Mouse (Mus musculus) ES-E14 (cell line): ENCODE results near the gene Tmem189. TPM values are rescaled to one million over a fixed set of nuclear protein-coding genes. Genes with fewer than 3 reads are reported as not detected.

Experiments
- DNase-seq: peaks from one replicate; pipeline ENCODE4 v3.0.0-alpha.2; 2013; ENCODE audit warnings: low read depth, low spot score
- H3K27ac ChIP-seq: 2 replicates; pipeline ENCODE4 v1.5.1; 2012; ENCODE audit warnings: low read depth, mild to moderate bottlenecking, low read length, moderate library complexity, mixed read lengths; ENCODE audit not compliant: poor library complexity, insufficient read depth, severe bottlenecking
- H3K36me3 ChIP-seq: 2 replicates; pipeline ENCODE4 v1.6.1; 2012; ENCODE audit warnings: mild to moderate bottlenecking, low read length, moderate library complexity, mixed read lengths; ENCODE audit not compliant: control insufficient read depth, poor library complexity, insufficient read depth, severe bottlenecking
- H3K4me1 ChIP-seq, 2 experiments: fragments of 150-350 bp in 1 of 2; sonication (generic) in 1 of 2; 2 replicates each; pipeline ENCODE4 v1.6.1; 2012; ENCODE audit warnings: low read length in 2 of 2, mild to moderate bottlenecking in 1 of 2, mixed read lengths in 1 of 2; ENCODE audit not compliant: control insufficient read depth in 2 of 2, insufficient read depth in 2 of 2, poor library complexity in 1 of 2
- H3K4me3 ChIP-seq, 2 experiments: fragments of 150-350 bp in 1 of 2; sonication (generic) in 1 of 2; 2 replicates each; pipeline ENCODE4 v1.5.1; 2012; ENCODE audit warnings: low read length in 2 of 2, low read depth in 1 of 2, mild to moderate bottlenecking in 1 of 2, mixed read lengths in 1 of 2; ENCODE audit not compliant: insufficient read depth in 1 of 2, poor library complexity in 1 of 2, severe bottlenecking in 1 of 2
- H3K9ac ChIP-seq: 2 replicates; pipeline ENCODE4 v1.6.1; 2012; ENCODE audit warnings: low read depth, mild to moderate bottlenecking, low read length, mixed read lengths; ENCODE audit not compliant: poor library complexity, insufficient read depth, severe bottlenecking
- H3K9me3 ChIP-seq: fragments of 150-350 bp; sonication (generic); 2 replicates; pipeline ENCODE4 v1.6.1; 2012; ENCODE audit warnings: low read depth, mild to moderate bottlenecking, low read length; ENCODE audit not compliant: control insufficient read depth, insufficient read depth
- CHD2 ChIP-seq: IDR thresholded peaks from 2 replicates; pipeline ENCODE4 v1.6.1; 2014; ENCODE audit warnings: mild to moderate bottlenecking, low read depth, low read length, inconsistent platforms
- HCFC1 ChIP-seq: IDR thresholded peaks from 2 replicates; pipeline ENCODE4 v1.6.1; 2012; ENCODE audit warnings: low read length, inconsistent platforms, borderline replicate concordance; ENCODE audit not compliant: insufficient read depth
- MAFK ChIP-seq: IDR thresholded peaks from 2 replicates; pipeline ENCODE4 v1.6.1; 2014; ENCODE audit warnings: mild to moderate bottlenecking, low read depth, low read length, inconsistent platforms; ENCODE audit not compliant: insufficient read depth
- ZC3H11A ChIP-seq: IDR thresholded peaks from 2 replicates; pipeline ENCODE4 v1.6.1; 2012; ENCODE audit warnings: low read depth, mild to moderate bottlenecking, inconsistent platforms, low read length, borderline replicate concordance
- ZNF384 ChIP-seq: IDR thresholded peaks from 2 replicates; pipeline ENCODE4 v1.6.1; 2012; ENCODE audit warnings: low read depth, low read length, inconsistent platforms
- in situ Hi-C, 2 experiments: fragments of 600-800 bp; cut with MboI; formaldehyde crosslinking; loops; one replicate each; pipeline ENCODE4 v1.15.1; 2025; ENCODE audit warnings: low sequenced_read_pairs in 2 of 2, inconsistent platforms in 1 of 2; ENCODE audit not compliant: unreplicated experiment in 2 of 2
- total RNA-seq: library from RNA; depleted of rRNA; stranded (reverse); fragments of 300-350 nt; gene quantifications from 2 replicates; pipeline ENCODE4 v1.2.3, GENCODE M21; 2012

Gene Tmem189
- total RNA-seq, 1 experiment: 43.7 TPM

GRCm38 (mm10) chr2:167611287-167611686, 78.3 kb downstream of the Tmem189 start:
- Histone ChIP-seq H3K36me3 (peaks cover 43% of the 10 kb centered on the region), H3K9me3 (no peaks in the 10 kb centered on the region), H3K27ac (no peak overlapping the region), H3K4me3 (no peak overlapping the region), H3K4me1 (peaks cover 0 to 10% of the 10 kb centered on the region in 2 experiments; a peak in 1 of 4 replicates), H3K9ac (no peak overlapping the region)
- no peak for DNase-seq
- TF ChIP-seq ZC3H11A: no peak
- no peak for TF ChIP-seq ZNF384
- no peak for TF ChIP-seq CHD2
- TF ChIP-seq MAFK: no peak
- no peak for TF ChIP-seq HCFC1
- in situ Hi-C loops: no loop called here

GRCm38 (mm10) chr2:167606745-167607123, 82.9 kb downstream of the Tmem189 start:
- no peak for DNase-seq
- TF ChIP-seq ZNF384 (no peak), ZC3H11A (no peak), CHD2 (no peak), HCFC1 (no peak)
- peaks cover 0 to 10% of the 10 kb centered on the region in 2 experiments; a peak in 1 of 4 replicates for H3K4me1 ChIP-seq
- no peak overlapping the region for H3K27ac ChIP-seq
- H3K9me3 ChIP-seq: no peaks in the 10 kb centered on the region
- no peak overlapping the region for H3K4me3 ChIP-seq
- no peak overlapping the region for H3K9ac ChIP-seq
- in situ Hi-C loops: no loop called here
- H3K36me3 ChIP-seq: peaks cover 19% of the 10 kb centered on the region

DNA sequence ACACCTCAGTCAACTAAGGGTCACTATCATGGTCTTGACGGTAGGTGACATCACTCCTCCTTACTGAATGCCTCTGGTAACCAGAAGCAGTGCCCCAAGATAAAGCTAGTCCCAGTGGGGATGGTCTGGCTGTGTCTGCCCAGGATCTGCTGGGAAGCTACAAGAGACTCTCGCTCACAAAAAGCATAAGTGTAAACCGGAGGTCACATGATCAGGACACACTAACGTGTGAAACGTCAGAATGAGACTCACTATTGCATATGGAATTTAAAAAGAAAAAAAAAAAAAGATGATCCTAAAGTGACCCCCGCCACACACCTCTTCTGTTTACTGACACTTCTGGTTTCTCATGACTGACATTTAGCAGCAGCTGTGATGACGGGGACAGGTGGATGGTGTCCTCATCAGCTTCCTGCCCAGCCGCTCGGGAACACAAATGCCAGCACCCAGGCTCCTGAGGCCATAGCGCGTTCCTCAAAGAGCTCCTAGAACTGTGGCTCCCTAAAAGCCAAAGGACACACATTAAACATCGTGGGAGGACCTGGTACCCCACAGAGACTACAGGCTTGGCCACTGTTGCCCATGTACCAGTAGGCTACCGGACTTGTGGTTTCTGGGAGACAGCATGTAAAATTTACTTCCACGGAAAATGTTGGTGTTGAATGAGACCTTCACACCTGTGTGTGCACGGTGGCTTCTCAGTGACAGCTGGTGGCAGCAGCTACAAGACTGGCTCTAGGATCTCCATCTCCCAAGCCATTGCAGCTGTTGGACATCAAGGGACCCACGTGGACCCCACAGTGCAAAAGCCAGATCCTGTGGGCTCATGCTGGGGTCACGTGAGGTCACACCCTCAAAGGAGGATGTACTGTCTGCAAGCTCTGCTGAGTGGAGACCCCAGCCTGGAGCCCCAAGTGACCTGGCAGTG, 83.5 kb downstream of the Tmem189 start:
- no peak overlapping the region for H3K27ac ChIP-seq
- in situ Hi-C loops: no loop called here

DNA sequence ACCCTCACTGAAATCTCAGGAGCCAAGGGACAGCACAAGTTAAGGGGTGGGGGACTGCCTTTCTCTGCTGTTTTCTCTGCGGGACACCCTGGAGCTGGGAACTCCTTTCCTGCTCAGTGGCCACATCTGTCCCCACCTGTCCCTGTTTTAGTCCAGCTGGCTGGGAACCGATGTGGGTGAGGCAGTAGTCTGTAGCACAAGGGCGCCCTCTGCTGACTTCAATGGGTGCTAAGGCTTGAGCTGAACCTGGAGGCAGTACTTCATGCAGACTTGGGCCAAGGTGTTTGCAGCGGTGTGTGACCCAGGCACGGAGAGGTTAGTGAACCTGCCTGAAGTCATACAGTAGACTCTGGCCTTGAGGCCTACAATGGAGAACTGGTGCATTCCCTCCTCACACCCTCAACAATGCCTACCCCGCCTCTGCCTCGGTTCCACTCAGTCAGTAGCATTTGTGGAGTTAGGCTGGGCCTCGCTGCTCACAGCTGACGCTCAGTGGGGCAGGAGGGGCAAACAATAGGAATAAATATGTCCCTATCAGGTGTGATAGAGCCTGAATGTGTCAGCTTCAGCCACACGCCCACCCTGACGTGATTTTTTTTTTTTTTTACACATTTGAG, 84.3 kb downstream of the Tmem189 start:
- in situ Hi-C loops: no loop called here
- H3K27ac ChIP-seq: no peak overlapping the region

More for the DNA sequence above, 83.5 kb downstream of the Tmem189 start:
- H3K36me3 ChIP-seq: peaks cover 17% of the 10 kb centered on the region
- H3K4me1 ChIP-seq: peaks cover 0 to 4% of the 10 kb centered on the region in 2 experiments; a peak in 1 of 4 replicates
- H3K9me3 ChIP-seq: no peaks in the 10 kb centered on the region
- DNase-seq: no peak
- TF ChIP-seq CHD2: no peak
- TF ChIP-seq ZNF384: no peak
- no peak for TF ChIP-seq ZC3H11A
- no peak for TF ChIP-seq MAFK
- TF ChIP-seq HCFC1: no peak
- H3K9ac ChIP-seq: no peak overlapping the region
- no peak overlapping the region for H3K4me3 ChIP-seq

More for the DNA sequence above, 84.3 kb downstream of the Tmem189 start:
- Histone ChIP-seq H3K4me3 (no peak overlapping the region), H3K4me1 (peaks cover 0 to 3% of the 10 kb centered on the region in 2 experiments; a peak in 1 of 4 replicates), H3K9me3 (no peaks in the 10 kb centered on the region), H3K36me3 (peaks cover 16% of the 10 kb centered on the region), H3K9ac (no peak overlapping the region)
- peak; percentile 94 for TF ChIP-seq ZC3H11A
- no peak for TF ChIP-seq HCFC1
- no peak for TF ChIP-seq MAFK
- peak; percentile 68 for DNase-seq
